8 mouse cellular contexts compared by ENCODE assay signal in the genomic region with DNA sequence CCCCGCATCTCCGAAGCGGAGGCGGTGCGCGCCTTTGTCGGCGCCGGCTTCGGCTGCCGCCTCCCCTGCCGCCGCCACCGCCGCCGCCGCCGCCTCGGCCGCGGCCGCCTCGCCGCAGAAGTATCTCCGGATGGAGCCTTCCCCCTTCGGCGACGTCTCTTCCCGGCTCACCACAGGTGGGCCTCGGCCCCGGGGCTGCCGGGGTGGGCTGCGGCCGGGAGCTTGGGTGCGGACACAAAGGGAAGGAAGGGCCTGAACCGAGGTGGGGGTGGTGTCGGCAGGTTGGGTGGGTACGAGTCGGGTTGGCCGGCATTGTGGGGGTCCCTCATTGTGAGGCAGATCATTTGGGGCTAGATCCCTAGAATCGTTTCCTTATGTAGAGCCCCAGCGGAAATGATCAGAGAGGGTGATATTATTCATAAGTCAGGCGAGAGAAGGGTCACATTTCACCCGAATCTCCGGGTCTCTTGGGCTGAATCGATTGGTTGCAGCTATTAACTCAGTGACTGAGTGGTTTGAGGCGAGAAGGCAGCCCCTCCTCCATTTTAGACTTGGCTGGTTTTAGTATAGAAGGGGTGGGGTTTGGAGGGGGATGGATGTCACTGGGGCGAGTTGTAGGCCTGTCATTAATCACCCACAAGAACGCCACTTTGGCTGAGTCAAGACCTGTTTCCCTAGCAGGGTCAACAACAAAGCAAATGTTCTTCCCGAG. TPM values are rescaled to one million over a fixed set of nuclear protein-coding genes. Genes with fewer than 3 reads are reported as not detected.
DNase-seq lines count a peak whose midpoint lies in the region; ATAC-seq and TF ChIP-seq lines count a peak whose summit lies in the region.

No protein-coding gene starts in this region.

- peak overlapping the region; percentile 83 for H3K9ac ChIP-seq in midbrain, postnatal 0 days (replicated peaks; ENCODE audit: low read length, poor library complexity, severe bottlenecking)
- H3K9ac ChIP-seq in stomach, postnatal 0 days (ENCODE audit: low read length) = peak overlapping the region; percentile 88

- 0 out of 2 replicates have a peak, but pooled peaks cover 6% of the 10 kb centered on the region for H3K4me1 ChIP-seq in midbrain, postnatal 0 days (ENCODE audit: insufficient read depth, low read length)
- 0 out of 2 replicates have a peak, but pooled peaks cover 8% of the 10 kb centered on the region for H3K4me1 ChIP-seq in stomach, postnatal 0 days (replicated peaks; ENCODE audit: control insufficient read depth, insufficient read depth)

- H3K27me3 ChIP-seq in midbrain, postnatal 0 days (ENCODE audit: insufficient read depth, low read length) = no peaks in the 10 kb centered on the region
- no peaks in the 10 kb centered on the region for H3K27me3 ChIP-seq in stomach, postnatal 0 days (ENCODE audit: control insufficient read depth, insufficient read depth, low read length)

- no peak for TF ChIP-seq EP300 in stomach, postnatal 0 days (optimal IDR thresholded peaks at IDR 0.05)

- ATAC-seq in inflammation-experienced regulatory T-cells, adult 6 months = peak; percentile 23
- ATAC-seq in midbrain, postnatal 0 days (ENCODE audit: low FRiP score) = peak; percentile 58
- ATAC-seq in stomach, postnatal 0 days (ENCODE audit: low FRiP score, low TSS enrichment) = peak; percentile 82

- H3K9me3 ChIP-seq in midbrain, postnatal 0 days (ENCODE audit: low read length) = no peaks in the 10 kb centered on the region
- no peaks in the 10 kb centered on the region for H3K9me3 ChIP-seq in stomach, postnatal 0 days (ENCODE audit: control insufficient read depth, low read length)

- DNase-seq in A20 (ENCODE audit: low read depth, low spot score) (peak; percentile 82), liver (peak; percentile 66)
- peak; percentile 78 to 94 for DNase-seq in adrenal gland, adult (ENCODE audit: inconsistent age in 2 of 2, low spot score in 1 of 2)
- DNase-seq in embryo, embryonic 10.5 days (ENCODE audit: low spot score) = peak; percentile 90
- DNase-seq in gastrocnemius, postnatal 25 days = peak; percentile 65
- DNase-seq in midbrain, postnatal 0 days (ENCODE audit: low spot score) = peak; percentile 84
- DNase-seq in stomach, postnatal 0 days (ENCODE audit: low spot score) = peak; percentile 65

- H3K4me2 ChIP-seq in midbrain, postnatal 0 days (ENCODE audit: low read depth, low read length, poor library complexity, severe bottlenecking) = peak overlapping the region; percentile 62
- peak overlapping the region; percentile 55 for H3K4me2 ChIP-seq in stomach, postnatal 0 days (replicated peaks; ENCODE audit: low read depth)

- H3K4me3 ChIP-seq in midbrain, postnatal 0 days (ENCODE audit: low read depth, low read length) = peak overlapping the region; percentile 99
- peak overlapping the region; percentile 98 for H3K4me3 ChIP-seq in stomach, postnatal 0 days (ENCODE audit: low read depth, low read length)

- H3K36me3 ChIP-seq in midbrain, postnatal 0 days (ENCODE audit: insufficient read depth, low read length) = no peaks in the 10 kb centered on the region
- no peaks in the 10 kb centered on the region for H3K36me3 ChIP-seq in stomach, postnatal 0 days (ENCODE audit: control insufficient read depth, insufficient read depth, low read length)

- TF ChIP-seq CTCF in midbrain, postnatal 0 days (IDR thresholded peaks at IDR 0.05) = no peak
- no peak for TF ChIP-seq CTCF in stomach, postnatal 0 days (IDR thresholded peaks at IDR 0.05; ENCODE audit: low read depth)

- WGBS in midbrain, postnatal 0 days = under 1% methylated on average over 50 of the region's 50 CpGs
- 0% methylated on average over 50 of the region's 50 CpGs for WGBS in stomach, postnatal 0 days

- peak overlapping the region; percentile 93 for H3K27ac ChIP-seq in midbrain, postnatal 0 days (ENCODE audit: low read depth, low read length)
- H3K27ac ChIP-seq in stomach, postnatal 0 days (replicated peaks) = peak overlapping the region; percentile 98

RNA-seq across cellular contexts. Expression of a gene that starts 0.5 kb away (rescaled TPM):
- total RNA-seq in gastrocnemius, postnatal 25 days (2021) = 10 to 100 TPM; 36.7 to 45.4 TPM
- 10 to 100 TPM in 2 of 3 experiments, 1 to 10 TPM in 1; 9.2 to 14.9 (median 11.9) TPM for polyA plus RNA-seq in inflammation-experienced regulatory T-cells, adult 6 months (2017; shearing (Covaris generic))
- total RNA-seq in midbrain, postnatal 0 days (2014; rRNA removed) = 103 and 124 TPM in 2 replicates
- 69.1 and 85.7 TPM in 2 replicates for polyA plus RNA-seq in midbrain, postnatal 0 days (2015; fragmentation: Nextera tagmentation; extraction: Ambion mirVana)
- polyA plus RNA-seq in stomach, postnatal 0 days (2015; fragmentation: Nextera tagmentation; extraction: Ambion mirVana) = 31.8 and 33.1 TPM in 2 replicates

Comparison
In these comparisons a context has a peak if more than half of its experiments do, and no peak if none do; other contexts are left out.
1. Peak in every context shown above with its lines: DNase-seq, ATAC-seq, H3K4me3 ChIP-seq and H3K27ac ChIP-seq.
2. ATAC-seq: peak in every context shown above with its lines; median percentile 82 in stomach, postnatal 0 days; 58 in midbrain, postnatal 0 days; 23 in inflammation-experienced regulatory T-cells, adult 6 months.